Mouse (Mus musculus) forebrain, embryonic 14.5 days (tissue): ENCODE measurements around the gene Hdac4. TPM values are rescaled to one million over a fixed set of nuclear protein-coding genes. Genes with fewer than 3 reads are reported as not detected.

Source experiments
- ATAC-seq: fragments of 200-750 bp; cut with Nextera tagmentation; 2 replicates; pipeline ENCODE4 v1.8.0; 2017; ENCODE audit warnings: mild to moderate bottlenecking, moderate library complexity
- DNase-seq: peaks from one replicate; pipeline ENCODE4 v3.0.0-alpha.2; 2015; ENCODE audit warnings: low spot score
- H3K27ac ChIP-seq: fragments of 300-500 bp; sonication (generic); 2 replicates; pipeline ENCODE4 v1.5.1; 2014; ENCODE audit warnings: low read depth, mild to moderate bottlenecking, control low read depth, low read length, moderate library complexity
- H3K27me3 ChIP-seq: fragments of 300-500 bp; sonication (generic); replicated peaks from 2 replicates; pipeline ENCODE4 v1.6.1; 2014; ENCODE audit warnings: low read length, control low read depth, mixed read lengths; ENCODE audit not compliant: control insufficient read depth, insufficient read depth
- H3K36me3 ChIP-seq: fragments of 300-500 bp; sonication (generic); 2 replicates; pipeline ENCODE4 v1.6.1; 2014; ENCODE audit warnings: low read length, control low read depth; ENCODE audit not compliant: control insufficient read depth, insufficient read depth
- H3K4me1 ChIP-seq: fragments of 300-500 bp; sonication (generic); 2 replicates; pipeline ENCODE4 v1.6.1; 2014; ENCODE audit warnings: antibody characterized with exemption, low read length, control low read depth; ENCODE audit not compliant: control insufficient read depth, insufficient read depth
- H3K4me2 ChIP-seq: fragments of 300-500 bp; sonication (generic); 2 replicates; pipeline ENCODE4 v1.6.1; 2014; ENCODE audit warnings: mild to moderate bottlenecking, control low read depth, low read length
- H3K4me3 ChIP-seq: fragments of 300-500 bp; sonication (generic); 2 replicates; pipeline ENCODE4 v1.5.1; 2014; ENCODE audit warnings: low read depth, low read length, control low read depth
- H3K9ac ChIP-seq: fragments of 300-500 bp; sonication (generic); 2 replicates; pipeline ENCODE4 v1.6.1; 2014; ENCODE audit warnings: mild to moderate bottlenecking, low read length, control low read depth, moderate library complexity
- H3K9me3 ChIP-seq: fragments of 300-500 bp; sonication (generic); replicated peaks from 2 replicates; pipeline ENCODE4 v1.6.1; 2016; ENCODE audit warnings: low read length, control low read depth, mixed read lengths; ENCODE audit not compliant: control insufficient read depth
- WGBS: fragments of 180-500 bp; shearing (Covaris S2); extraction: QIAGEN DNeasy Blood & Tissue Kit; methylation state at CpG from one replicate; pipeline ENCODE4 v1.1.7; 2014; 5-methylcytosine and 5-hydroxymethylcytosine counted together
- polyA plus RNA-seq: library from polyadenylated mRNA; unstranded; fragments of >200 nt; fragmentation: Nextera tagmentation; extraction: Ambion mirVana; gene quantifications from 2 replicates; pipeline ENCODE4 v1.2.1, GENCODE M21; 2014

Hdac4 gene
- polyA plus RNA-seq, 1 experiment from 2014 or later = 16.5 TPM

DNA sequence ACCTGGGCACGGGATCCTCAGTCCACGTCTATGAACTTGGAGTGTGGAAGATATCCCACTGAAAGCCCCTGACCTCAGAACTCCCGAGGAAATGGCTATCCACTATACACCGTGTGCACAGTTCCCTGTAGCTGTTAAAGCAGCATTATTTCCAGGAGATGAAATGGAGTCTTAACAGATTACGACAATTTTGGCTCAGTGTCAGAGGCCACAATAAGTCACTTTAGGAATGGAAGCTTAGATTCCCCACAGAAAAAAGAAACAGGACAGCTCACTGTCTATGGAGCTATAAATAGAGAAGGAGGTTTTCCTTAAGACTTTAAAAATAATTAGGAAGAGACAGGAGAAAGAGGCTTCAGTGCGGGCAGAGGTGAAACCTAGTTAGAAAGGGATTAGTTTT is 120.2 kb downstream of the Hdac4 start:
- no peak overlapping the region for H3K4me3 ChIP-seq
- whole genome bisulfite sequencing = 76% methylated on average over 6 of the region's 6 CpGs
- H3K9ac ChIP-seq = no peak overlapping the region
- no peaks in the 10 kb centered on the region for H3K36me3 ChIP-seq
- no peak overlapping the region for H3K27ac ChIP-seq
- no peak overlapping the region for H3K4me2 ChIP-seq
- ATAC-seq (no peak), DNase-seq (no peak)
- no peaks in the 10 kb centered on the region for H3K9me3 ChIP-seq
- H3K27me3 ChIP-seq = no peaks in the 10 kb centered on the region
- H3K4me1 ChIP-seq = no peaks in the 10 kb centered on the region

- Histone ChIP-seq H3K9ac (no peak overlapping the region), H3K27ac (no peak overlapping the region), H3K36me3 (no peaks in the 10 kb centered on the region), H3K4me3 (no peak overlapping the region), H3K4me1 (peaks cover 2% of the 10 kb centered on the region; the same call in 1 of the 2 replicates), H3K9me3 (no peaks in the 10 kb centered on the region), H3K4me2 (no peak overlapping the region), H3K27me3 (no peaks in the 10 kb centered on the region)
- DNase-seq = no peak
- WGBS = 95% methylated on average over 3 of the region's 3 CpGs
- no peak for ATAC-seq
Measured at GRCm38 (mm10) chr1:92074655-92075054, 120.8 kb downstream of the Hdac4 start.

GRCm38 (mm10) chr1:92069932-92070677 is 125.4 kb downstream of the Hdac4 start:
- Histone ChIP-seq H3K9me3 (no peaks in the 10 kb centered on the region), H3K36me3 (no peaks in the 10 kb centered on the region), H3K4me3 (no peak overlapping the region), H3K27ac (no peak overlapping the region), H3K9ac (no peak overlapping the region), H3K27me3 (no peaks in the 10 kb centered on the region), H3K4me1 (peaks cover 2% of the 10 kb centered on the region; the same call in 1 of the 2 replicates), H3K4me2 (no peak overlapping the region)
- DNase-seq = peak; percentile 71
- 4% methylated on average over 2 of the region's 2 CpGs for WGBS
- peak; percentile 85 for ATAC-seq

DNA sequence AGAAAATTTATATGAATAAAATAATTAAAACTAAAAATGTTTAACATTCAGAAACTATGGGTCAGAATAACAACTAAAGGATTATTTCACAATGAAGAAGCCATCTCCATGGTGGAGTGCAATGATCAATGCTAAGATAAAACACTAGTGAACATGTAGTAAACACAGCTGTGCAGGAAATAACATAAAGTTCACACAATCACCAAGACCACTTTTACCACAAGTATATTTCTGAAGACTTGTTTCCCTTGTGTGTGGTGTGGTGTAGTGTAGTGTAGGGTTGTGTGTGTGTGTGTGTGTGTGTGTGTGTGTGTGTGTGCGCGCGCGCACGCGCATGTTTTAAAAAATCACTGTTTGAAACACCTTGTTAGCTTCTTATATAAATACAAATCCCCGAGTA is 126.0 kb downstream of the Hdac4 start:
- WGBS = 89% methylated on average over 7 of the region's 7 CpGs

GRCm38 (mm10) chr1:92064307-92064706 is 131.2 kb downstream of the Hdac4 start:
- no peak overlapping the region for H3K27ac ChIP-seq
- no peaks in the 10 kb centered on the region for H3K9me3 ChIP-seq
- 76% methylated on average over 5 of the region's 5 CpGs for WGBS
- DNase-seq (no peak), ATAC-seq (no peak)
- H3K36me3 ChIP-seq = no peaks in the 10 kb centered on the region
- no peaks in the 10 kb centered on the region for H3K27me3 ChIP-seq
- H3K4me1 ChIP-seq = peaks cover 13% of the 10 kb centered on the region
- H3K4me3 ChIP-seq = no peak overlapping the region
- H3K9ac ChIP-seq = no peak overlapping the region
- H3K4me2 ChIP-seq = no peak overlapping the region

More for the DNA sequence above, 126.0 kb downstream of the Hdac4 start:
- Histone ChIP-seq H3K27ac (peak overlapping the region; percentile 44; the same call in 1 of the 2 replicates), H3K27me3 (no peaks in the 10 kb centered on the region), H3K4me3 (no peak overlapping the region), H3K4me1 (peaks cover 2% of the 10 kb centered on the region; the same call in 1 of the 2 replicates), H3K36me3 (no peaks in the 10 kb centered on the region), H3K9me3 (no peaks in the 10 kb centered on the region), H3K4me2 (no peak overlapping the region), H3K9ac (no peak overlapping the region)
- DNase-seq (no peak), ATAC-seq (no peak)

GRCm38 (mm10) chr1:92063271-92063670 is 132.2 kb downstream of the Hdac4 start:
- H3K4me3 ChIP-seq = no peak overlapping the region
- peaks cover 13% of the 10 kb centered on the region for H3K4me1 ChIP-seq
- H3K4me2 ChIP-seq = no peak overlapping the region
- H3K36me3 ChIP-seq = no peaks in the 10 kb centered on the region
- H3K27ac ChIP-seq = no peak overlapping the region
- no peak overlapping the region for H3K9ac ChIP-seq
- DNase-seq (no peak), ATAC-seq (no peak)
- WGBS = 100% methylated on average over 3 of the region's 3 CpGs
- H3K27me3 ChIP-seq = no peaks in the 10 kb centered on the region
- H3K9me3 ChIP-seq = no peaks in the 10 kb centered on the region

DNA sequence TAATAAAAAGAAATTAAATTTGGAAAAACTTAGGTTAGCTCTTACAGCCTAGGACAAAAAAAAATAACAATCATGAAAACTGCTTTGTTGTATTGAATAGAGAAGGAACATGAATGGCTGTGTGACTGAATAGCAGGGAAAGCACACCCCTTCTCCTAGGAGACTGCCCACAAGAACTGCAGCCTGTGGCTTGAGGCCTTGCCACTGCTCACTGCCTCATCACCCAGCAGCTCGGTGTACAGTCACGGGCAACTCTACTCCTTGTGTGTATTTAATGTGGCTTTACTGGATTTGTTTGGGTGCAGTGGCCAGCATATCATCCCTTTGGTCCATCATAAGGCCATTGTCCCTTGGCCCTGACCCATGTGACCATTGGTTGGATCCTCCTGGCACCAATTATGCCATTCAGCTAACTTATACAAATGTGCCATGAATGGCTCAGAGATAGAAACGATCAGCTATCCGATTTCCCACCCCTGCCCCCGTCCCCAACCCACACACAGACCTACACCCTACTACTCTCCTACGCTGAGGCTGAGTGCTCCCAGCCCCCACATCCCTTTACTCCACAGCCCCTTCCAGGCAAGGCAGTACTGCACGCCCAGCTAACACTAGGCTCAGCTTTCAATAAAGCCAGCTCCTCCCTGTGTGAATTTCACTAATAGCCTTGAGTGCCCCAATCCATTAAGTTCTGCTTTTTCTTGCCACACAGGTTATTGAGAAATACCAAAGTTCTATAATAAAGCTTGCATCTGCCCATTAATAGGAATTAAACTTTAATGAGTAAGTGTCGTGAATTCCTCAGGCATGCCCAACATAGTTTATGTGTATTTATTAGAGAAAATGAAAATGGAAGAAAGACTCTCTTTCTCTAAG is 134.1 kb downstream of the Hdac4 start:
- peak; percentile 61; the same call in 1 of the 2 replicates for ATAC-seq
- Histone ChIP-seq H3K9ac (no peak overlapping the region), H3K4me2 (no peak overlapping the region), H3K9me3 (no peaks in the 10 kb centered on the region), H3K27ac (no peak overlapping the region), H3K4me3 (no peak overlapping the region), H3K36me3 (no peaks in the 10 kb centered on the region), H3K4me1 (peaks cover 13% of the 10 kb centered on the region), H3K27me3 (no peaks in the 10 kb centered on the region)
- peak; percentile 36 for DNase-seq
- 11% methylated on average over 8 of the region's 8 CpGs for WGBS

- no peaks in the 10 kb centered on the region for H3K36me3 ChIP-seq
- peaks cover 13% of the 10 kb centered on the region for H3K4me1 ChIP-seq
- no peak overlapping the region for H3K27ac ChIP-seq
- H3K27me3 ChIP-seq = no peaks in the 10 kb centered on the region
- no peak overlapping the region for H3K4me2 ChIP-seq
- 62% methylated on average over 4 of the region's 4 CpGs for WGBS
- H3K9ac ChIP-seq = no peak overlapping the region
- ATAC-seq (no peak), DNase-seq (no peak)
- no peak overlapping the region for H3K4me3 ChIP-seq
- H3K9me3 ChIP-seq = no peaks in the 10 kb centered on the region
Measured at GRCm38 (mm10) chr1:92060532-92061064, 134.9 kb downstream of the Hdac4 start.
